Mouse (Mus musculus) lung, embryonic 15.5 days (tissue): ENCODE measurements at regions not wholly inside any gene's neighbourhood (a gene's known extent, or its start where the extent isn't known, plus 50 kb on each side); places are given as distances from the start of the nearest gene placed in this dataset.
A peak's percentile ranks its signal among the peaks of the same experiment; 100 is the strongest.

Source experiments
- ATAC-seq: fragments of 200-750 bp; cut with Nextera tagmentation; 2 replicates; pipeline ENCODE4 v1.8.0; 2017; ENCODE audit warnings: moderate number of reproducible peaks, borderline replicate concordance; ENCODE audit not compliant: low FRiP score, low TSS enrichment; ENCODE audit errors: extremely low read depth
- H3K27ac ChIP-seq: fragments of 300-500 bp; sonication (generic); 2 replicates; pipeline ENCODE4 v1.5.1; 2015; ENCODE audit warnings: moderate library complexity, mild to moderate bottlenecking, inconsistent platforms
- H3K27me3 ChIP-seq: fragments of 300-500 bp; sonication (generic); 2 replicates; pipeline ENCODE4 v1.6.1; 2015; ENCODE audit warnings: inconsistent platforms
- H3K36me3 ChIP-seq: fragments of 300-500 bp; sonication (generic); 2 replicates; pipeline ENCODE4 v1.6.1; 2015; ENCODE audit warnings: inconsistent platforms
- H3K4me1 ChIP-seq: fragments of 300-500 bp; sonication (generic); 2 replicates; pipeline ENCODE4 v1.6.1; 2015; ENCODE audit warnings: inconsistent platforms
- H3K4me2 ChIP-seq: fragments of 300-500 bp; sonication (generic); 2 replicates; pipeline ENCODE4 v1.6.1; 2015; ENCODE audit warnings: inconsistent platforms, mild to moderate bottlenecking, moderate library complexity
- H3K4me3 ChIP-seq: fragments of 300-500 bp; sonication (generic); 2 replicates; pipeline ENCODE4 v1.5.1; 2015; ENCODE audit warnings: mild to moderate bottlenecking, inconsistent platforms
- H3K9ac ChIP-seq: fragments of 300-500 bp; sonication (generic); 2 replicates; pipeline ENCODE4 v1.6.1; 2015; ENCODE audit warnings: inconsistent platforms
- H3K9me3 ChIP-seq: fragments of 300-500 bp; sonication (generic); 2 replicates; pipeline ENCODE4 v1.6.1; 2016; ENCODE audit warnings: inconsistent platforms
- WGBS: fragments of 180-500 bp; shearing (Covaris S2); methylation state at CpG from one replicate; pipeline ENCODE4 v1.1.7; 2015; 5-methylcytosine and 5-hydroxymethylcytosine counted together

GRCm38 (mm10) chr14:85965139-85965538 lies 1175.9 kb downstream of the Diaph3 start:
- Histone ChIP-seq H3K4me3 (no peak overlapping the region), H3K9me3 (no peaks in the 10 kb centered on the region), H3K36me3 (no peaks in the 10 kb centered on the region), H3K4me2 (no peak overlapping the region), H3K27me3 (no peaks in the 10 kb centered on the region), H3K9ac (no peak overlapping the region), H3K27ac (no peak overlapping the region), H3K4me1 (no peaks in the 10 kb centered on the region)
- ATAC-seq = no peak
- WGBS = 36% methylated on average over 2 of the region's 2 CpGs

GRCm38 (mm10) chr14:85945707-85946313 lies 1195.2 kb downstream of the Diaph3 start:
- Histone ChIP-seq H3K4me3 (no peak overlapping the region), H3K27me3 (no peaks in the 10 kb centered on the region), H3K4me1 (no peaks in the 10 kb centered on the region), H3K27ac (peak overlapping the region; percentile 11; the same call in 1 of the 2 replicates), H3K4me2 (no peak overlapping the region), H3K9me3 (no peaks in the 10 kb centered on the region), H3K36me3 (no peaks in the 10 kb centered on the region), H3K9ac (no peak overlapping the region)
- 30% methylated on average over 3 of the region's 3 CpGs for WGBS
- peak; percentile 86; the same call in 1 of the 2 replicates for ATAC-seq

GRCm38 (mm10) chr14:85942792-85943191 lies 1198.2 kb downstream of the Diaph3 start:
- H3K9ac ChIP-seq = no peak overlapping the region
- no peak overlapping the region for H3K4me3 ChIP-seq
- ATAC-seq = no peak

GRCm38 (mm10) chr14:85940585-85940984 lies 1200.5 kb downstream of the Diaph3 start:
- H3K4me2 ChIP-seq = no peak overlapping the region
- no peaks in the 10 kb centered on the region for H3K4me1 ChIP-seq
- no peaks in the 10 kb centered on the region for H3K9me3 ChIP-seq
- H3K4me3 ChIP-seq = no peak overlapping the region
- no peak overlapping the region for H3K27ac ChIP-seq
- H3K9ac ChIP-seq = no peak overlapping the region
- no peaks in the 10 kb centered on the region for H3K27me3 ChIP-seq
- ATAC-seq = no peak
- WGBS = 85% methylated on average over 1 of the region's 1 CpGs
- no peaks in the 10 kb centered on the region for H3K36me3 ChIP-seq

More at GRCm38 (mm10) chr14:85942792-85943191, 1198.2 kb downstream of the Diaph3 start:
- H3K36me3 ChIP-seq = no peaks in the 10 kb centered on the region
- H3K27me3 ChIP-seq = no peaks in the 10 kb centered on the region
- no peaks in the 10 kb centered on the region for H3K9me3 ChIP-seq
- no peak overlapping the region for H3K4me2 ChIP-seq
- no peak overlapping the region for H3K27ac ChIP-seq
- no peaks in the 10 kb centered on the region for H3K4me1 ChIP-seq
- WGBS = 69% methylated on average over 4 of the region's 4 CpGs

GRCm38 (mm10) chr14:85935091-85935490 lies 1205.9 kb downstream of the Diaph3 start:
- ATAC-seq = no peak
- Histone ChIP-seq H3K27me3 (no peaks in the 10 kb centered on the region), H3K4me2 (no peak overlapping the region), H3K27ac (no peak overlapping the region), H3K4me3 (no peak overlapping the region), H3K9ac (no peak overlapping the region), H3K4me1 (no peaks in the 10 kb centered on the region), H3K9me3 (no peaks in the 10 kb centered on the region), H3K36me3 (no peaks in the 10 kb centered on the region)
- 74% methylated on average over 2 of the region's 2 CpGs for WGBS

- WGBS = 30% methylated on average over 5 of the region's 5 CpGs
- no peaks in the 10 kb centered on the region for H3K9me3 ChIP-seq
- no peak overlapping the region for H3K9ac ChIP-seq
- no peaks in the 10 kb centered on the region for H3K27me3 ChIP-seq
- ATAC-seq = no peak
- no peak overlapping the region for H3K4me3 ChIP-seq
- H3K36me3 ChIP-seq = no peaks in the 10 kb centered on the region
- no peaks in the 10 kb centered on the region for H3K4me1 ChIP-seq
- H3K4me2 ChIP-seq = no peak overlapping the region
- H3K27ac ChIP-seq = no peak overlapping the region
Measured at GRCm38 (mm10) chr14:85930387-85930786, 1210.6 kb downstream of the Diaph3 start.

- no peaks in the 10 kb centered on the region for H3K4me1 ChIP-seq
- H3K27me3 ChIP-seq = no peaks in the 10 kb centered on the region
- H3K9me3 ChIP-seq = no peaks in the 10 kb centered on the region
- H3K27ac ChIP-seq = no peak overlapping the region
- 81% methylated on average over 4 of the region's 4 CpGs for WGBS
- no peak overlapping the region for H3K4me3 ChIP-seq
- H3K4me2 ChIP-seq = no peak overlapping the region
- no peak for ATAC-seq
- H3K36me3 ChIP-seq = no peaks in the 10 kb centered on the region
- H3K9ac ChIP-seq = no peak overlapping the region
Measured at GRCm38 (mm10) chr14:85918894-85919293, 1222.1 kb downstream of the Diaph3 start.

GRCm38 (mm10) chr14:85915761-85916160 lies 1225.3 kb downstream of the Diaph3 start:
- no peaks in the 10 kb centered on the region for H3K27me3 ChIP-seq
- WGBS = 84% methylated on average over 2 of the region's 2 CpGs
- H3K27ac ChIP-seq = no peak overlapping the region
- H3K36me3 ChIP-seq = no peaks in the 10 kb centered on the region
- no peaks in the 10 kb centered on the region for H3K4me1 ChIP-seq
- H3K9me3 ChIP-seq = no peaks in the 10 kb centered on the region
- H3K4me3 ChIP-seq = no peak overlapping the region
- H3K4me2 ChIP-seq = no peak overlapping the region
- ATAC-seq = no peak
- H3K9ac ChIP-seq = no peak overlapping the region

GRCm38 (mm10) chr14:85897890-85898289 lies 1243.1 kb downstream of the Diaph3 start:
- Histone ChIP-seq H3K4me2 (no peak overlapping the region), H3K36me3 (no peaks in the 10 kb centered on the region), H3K4me1 (no peaks in the 10 kb centered on the region), H3K9ac (no peak overlapping the region), H3K9me3 (no peaks in the 10 kb centered on the region), H3K4me3 (no peak overlapping the region), H3K27me3 (no peaks in the 10 kb centered on the region), H3K27ac (no peak overlapping the region)
- no peak for ATAC-seq
- WGBS = 83% methylated on average over 1 of the region's 1 CpGs

GRCm38 (mm10) chr14:85861371-85861951 lies 1279.6 kb downstream of the Diaph3 start:
- WGBS = 69% methylated on average over 3 of the region's 3 CpGs
- no peaks in the 10 kb centered on the region for H3K9me3 ChIP-seq
- H3K4me1 ChIP-seq = no peaks in the 10 kb centered on the region
- H3K4me3 ChIP-seq = no peak overlapping the region
- H3K4me2 ChIP-seq = no peak overlapping the region
- no peaks in the 10 kb centered on the region for H3K27me3 ChIP-seq
- H3K27ac ChIP-seq = no peak overlapping the region
- no peak for ATAC-seq
- H3K36me3 ChIP-seq = no peaks in the 10 kb centered on the region
- no peak overlapping the region for H3K9ac ChIP-seq

- no peak for ATAC-seq
- no peaks in the 10 kb centered on the region for H3K4me1 ChIP-seq
- H3K9ac ChIP-seq = no peak overlapping the region
- no peak overlapping the region for H3K4me3 ChIP-seq
- H3K9me3 ChIP-seq = no peaks in the 10 kb centered on the region
- H3K27me3 ChIP-seq = no peaks in the 10 kb centered on the region
- no peak overlapping the region for H3K4me2 ChIP-seq
- no peak overlapping the region for H3K27ac ChIP-seq
- H3K36me3 ChIP-seq = no peaks in the 10 kb centered on the region
- 64% methylated on average over 1 of the region's 1 CpGs for WGBS
Measured at GRCm38 (mm10) chr14:85849490-85849889, 1291.5 kb downstream of the Diaph3 start.

- Histone ChIP-seq H3K4me2 (no peak overlapping the region), H3K9ac (no peak overlapping the region), H3K36me3 (no peaks in the 10 kb centered on the region), H3K27ac (no peak overlapping the region), H3K9me3 (no peaks in the 10 kb centered on the region), H3K27me3 (no peaks in the 10 kb centered on the region), H3K4me3 (no peak overlapping the region), H3K4me1 (no peaks in the 10 kb centered on the region)
- ATAC-seq = no peak
- 71% methylated on average over 2 of the region's 2 CpGs for WGBS
Measured at GRCm38 (mm10) chr14:85835494-85835893, 1305.5 kb downstream of the Diaph3 start.
